Mouse (Mus musculus): Measurements from ENCODE around the gene Lin7c.

- TF ChIP-seq CTCF (IDR thresholded peaks at IDR 0.05; ENCODE audit: borderline replicate concordance, control insufficient read depth, extremely low read depth, insufficient read depth, low read length, poor library complexity) (no peak), POLR2A (IDR thresholded peaks at IDR 0.05; ENCODE audit: control insufficient read depth, extremely low read depth, insufficient read depth, low read length, poor library complexity) (no peak)
These were observed 12.2 kb downstream of the Lin7c start for GRCm38 (mm10) chr2:109902869-109903268.
